Mouse (Mus musculus) heart, adult 2 months (tissue): ENCODE results near the gene Adam15. TPM values are rescaled to one million over a fixed set of nuclear protein-coding genes. Genes with fewer than 3 reads are reported as not detected.

ENCODE experiments used
- DNase-seq, 2 experiments: peaks; one replicate each; pipeline ENCODE4 v3.0.0; 2021
- H3K27ac ChIP-seq: fragments of 200-600 bp; 2 replicates; pipeline ENCODE4 v1.8.1; 2022
- H3K27me3 ChIP-seq: fragments of 200-500 bp; 2 replicates; pipeline ENCODE4 v1.6.1; 2012; ENCODE audit warnings: mild to moderate bottlenecking, low read length, inconsistent platforms, mixed read lengths; ENCODE audit not compliant: control insufficient read depth, insufficient read depth
- H3K36me3 ChIP-seq: fragments of 200-500 bp; 2 replicates; pipeline ENCODE4 v1.6.1; 2012; ENCODE audit warnings: low read length, inconsistent platforms; ENCODE audit not compliant: control insufficient read depth, insufficient read depth
- H3K4me1 ChIP-seq: fragments of 200-500 bp; 2 replicates; pipeline ENCODE4 v1.6.1; 2011; ENCODE audit warnings: low read length; ENCODE audit not compliant: control insufficient read depth, insufficient read depth
- H3K4me3 ChIP-seq: fragments of 200-600 bp; 2 replicates; pipeline ENCODE4 v1.8.1; 2022
- H3K79me2 ChIP-seq: fragments of 200-500 bp; replicated peaks from 2 replicates; pipeline ENCODE4 v1.6.1; 2012; ENCODE audit warnings: mild to moderate bottlenecking, inconsistent platforms, low read length, moderate library complexity, mixed read lengths; ENCODE audit not compliant: control insufficient read depth, insufficient read depth
- H3K9ac ChIP-seq: fragments of 200-500 bp; 2 replicates; pipeline ENCODE4 v1.6.1; 2012; ENCODE audit warnings: low read depth, mild to moderate bottlenecking, control low read depth, inconsistent platforms, low read length, mixed read lengths
- CTCF ChIP-seq: fragments of 200-600 bp; IDR thresholded peaks from 2 replicates; pipeline ENCODE4 v1.8.1; 2022; ENCODE audit warnings: antibody characterized with exemption, mild to moderate bottlenecking, moderate library complexity
- EP300 ChIP-seq: fragments of 200-500 bp; IDR thresholded peaks from 2 replicates; pipeline ENCODE4 v1.6.1; 2011; ENCODE audit warnings: low read depth, low read length, control low read depth; ENCODE audit not compliant: insufficient read depth
- POLR2A ChIP-seq: fragments of 200-500 bp; IDR thresholded peaks from 2 replicates; pipeline ENCODE4 v1.6.1; 2011; ENCODE audit warnings: mild to moderate bottlenecking, low read depth, low read length, control low read depth; ENCODE audit not compliant: insufficient read depth
- WGBS: fragments of 180-500 bp; shearing (Covaris S2); methylation state at CpG from one replicate; pipeline ENCODE4 v1.1.7; 2018; 5-methylcytosine and 5-hydroxymethylcytosine counted together
- intact Hi-C: fragments of 180-260 bp; cut with DNase I; formaldehyde crosslinking; loops from one replicate; pipeline ENCODE4 v1.15.1; 2025
- polyA plus RNA-seq: library from polyadenylated mRNA; depleted of rRNA; stranded (reverse); fragments of >200 nt; gene quantifications from 2 replicates; pipeline ENCODE4 v1.2.3, GENCODE M21; 2012
- total RNA-seq, 2 experiments: library from RNA; stranded (reverse); gene quantifications; 2 replicates each; pipeline ENCODE4 v1.2.3; 2021

Gene Adam15
- total and polyA plus RNA-seq, 3 experiments = 56.8 to 95.7 (median 59.2) TPM

GRCm38 (mm10) chr3:89373581-89374231, 23.9 kb upstream of the Adam15 start:
- H3K27ac ChIP-seq = no peak overlapping the region
- TF ChIP-seq POLR2A (no peak), EP300 (no peak), CTCF (no peak)
- intact Hi-C loops = no loop called here
- DNase-seq = no peak
- H3K36me3 ChIP-seq = no peaks in the 10 kb centered on the region
- H3K79me2 ChIP-seq = no peaks in the 10 kb centered on the region
- H3K27me3 ChIP-seq = no peaks in the 10 kb centered on the region
- H3K4me1 ChIP-seq = no peaks in the 10 kb centered on the region
- H3K4me3 ChIP-seq = no peak overlapping the region
- no peak overlapping the region for H3K9ac ChIP-seq
- 55% methylated on average over 5 of the region's 5 CpGs for WGBS

GRCm38 (mm10) chr3:89367338-89367737, 17.5 kb upstream of the Adam15 start:
- 63% methylated on average over 11 of the region's 11 CpGs for WGBS
- H3K4me3 ChIP-seq = no peak overlapping the region
- intact Hi-C loops = no loop called here
- no peaks in the 10 kb centered on the region for H3K4me1 ChIP-seq
- H3K27me3 ChIP-seq = no peaks in the 10 kb centered on the region
- H3K36me3 ChIP-seq = no peaks in the 10 kb centered on the region
- H3K79me2 ChIP-seq = no peaks in the 10 kb centered on the region
- H3K27ac ChIP-seq = no peak overlapping the region
- TF ChIP-seq POLR2A (no peak), EP300 (no peak), CTCF (no peak)
- H3K9ac ChIP-seq = no peak overlapping the region
- DNase-seq = no peak

- no peaks in the 10 kb centered on the region for H3K36me3 ChIP-seq
- intact Hi-C loops = no loop called here
- H3K27me3 ChIP-seq = no peaks in the 10 kb centered on the region
- DNase-seq = no peak
- WGBS = 82% methylated on average over 20 of the region's 20 CpGs
- no peak overlapping the region for H3K27ac ChIP-seq
- no peaks in the 10 kb centered on the region for H3K4me1 ChIP-seq
- TF ChIP-seq CTCF (no peak), EP300 (no peak)
- H3K9ac ChIP-seq = no peak overlapping the region
- no peak overlapping the region for H3K4me3 ChIP-seq
- no peaks in the 10 kb centered on the region for H3K79me2 ChIP-seq
These were observed 16.0 kb upstream of the Adam15 start for GRCm38 (mm10) chr3:89365486-89366414.

- no peak for DNase-seq
- H3K9ac ChIP-seq = no peak within 1 kb of the TSS
- H3K36me3 ChIP-seq = no peaks in the 10 kb centered on the region
- H3K4me1 ChIP-seq = no peaks in the 10 kb centered on the region
- WGBS = 94% methylated on average over 11 of the region's 11 CpGs
- H3K79me2 ChIP-seq = no peaks in the 10 kb centered on the region
- H3K4me3 ChIP-seq = no peak within 1 kb of the TSS
- H3K27ac ChIP-seq = no peak within 1 kb of the TSS
- no peaks in the 10 kb centered on the region for H3K27me3 ChIP-seq
- intact Hi-C loops = no loop called here
- TF ChIP-seq CTCF (no peak), POLR2A (no peak), EP300 (no peak)
These were observed 15.3 kb upstream of the Adam15 start, which contains the start of gene Dcst1 for GRCm38 (mm10) chr3:89365153-89365485. Gene Dcst1, minus strand, starts transcription at chr3:89365253.

GRCm38 (mm10) chr3:89364631-89365030, 14.8 kb upstream of the Adam15 start:
- Histone ChIP-seq H3K27me3 (no peaks in the 10 kb centered on the region), H3K9ac (no peak overlapping the region), H3K36me3 (no peaks in the 10 kb centered on the region), H3K4me1 (no peaks in the 10 kb centered on the region), H3K4me3 (no peak overlapping the region), H3K79me2 (no peaks in the 10 kb centered on the region), H3K27ac (no peak overlapping the region)
- intact Hi-C loops = no loop called here
- DNase-seq = no peak
- 73% methylated on average over 8 of the region's 8 CpGs for WGBS
- TF ChIP-seq EP300 (no peak), POLR2A (no peak), CTCF (no peak)

- no peak for DNase-seq
- Histone ChIP-seq H3K9ac (no peak within 1 kb of the TSS), H3K36me3 (no peaks in the 10 kb centered on the region), H3K79me2 (no peaks in the 10 kb centered on the region), H3K4me3 (no peak within 1 kb of the TSS), H3K4me1 (no peaks in the 10 kb centered on the region), H3K27me3 (no peaks in the 10 kb centered on the region), H3K27ac (no peak within 1 kb of the TSS)
- WGBS = 94% methylated on average over 7 of the region's 7 CpGs
- TF ChIP-seq CTCF (no peak), EP300 (no peak)
- intact Hi-C loops = no loop called here
These were observed 11.9 kb upstream of the Adam15 start, which contains the start of gene Dcst2 for GRCm38 (mm10) chr3:89361675-89362074. Gene Dcst2, plus strand, starts transcription at chr3:89361975.
